Mouse (Mus musculus) testis, adult 2 months (tissue): ENCODE measurements around the gene Ppil3. TPM values are rescaled to one million over a fixed set of nuclear protein-coding genes. Genes with fewer than 3 reads are reported as not detected.

Source experiments
- H3K27ac ChIP-seq: fragments of 200-500 bp; 2 replicates; pipeline ENCODE4 v1.5.1; 2012; ENCODE audit warnings: low read depth, low read length; ENCODE audit not compliant: control insufficient read depth, insufficient read depth
- H3K27me3 ChIP-seq: fragments of 200-500 bp; 2 replicates; pipeline ENCODE4 v1.6.1; 2012; ENCODE audit warnings: mild to moderate bottlenecking, low read length, moderate library complexity; ENCODE audit not compliant: control insufficient read depth, insufficient read depth
- H3K36me3 ChIP-seq: fragments of 200-500 bp; 2 replicates; pipeline ENCODE4 v1.6.1; 2012; ENCODE audit warnings: mild to moderate bottlenecking, low read length; ENCODE audit not compliant: control insufficient read depth, insufficient read depth
- H3K4me1 ChIP-seq: fragments of 200-500 bp; 2 replicates; pipeline ENCODE4 v1.6.1; 2012; ENCODE audit warnings: low read length; ENCODE audit not compliant: control insufficient read depth, insufficient read depth
- H3K4me3 ChIP-seq: fragments of 200-500 bp; 2 replicates; pipeline ENCODE4 v1.5.1; 2012; ENCODE audit warnings: low read depth, mild to moderate bottlenecking, low read length, moderate library complexity, mixed read lengths; ENCODE audit not compliant: control insufficient read depth
- CTCF ChIP-seq: fragments of 200-500 bp; IDR thresholded peaks from 2 replicates; pipeline ENCODE4 v1.5.1; 2012; ENCODE audit warnings: low read depth, mild to moderate bottlenecking, inconsistent platforms, low read length, moderate library complexity; ENCODE audit not compliant: control insufficient read depth, insufficient read depth, insufficient replicate concordance
- POLR2A ChIP-seq: fragments of 200-500 bp; IDR thresholded peaks from 2 replicates; pipeline ENCODE4 v1.6.1; 2012; ENCODE audit warnings: low read depth, mild to moderate bottlenecking, inconsistent platforms, low read length, moderate library complexity; ENCODE audit not compliant: control insufficient read depth
- polyA plus RNA-seq: library from polyadenylated mRNA; depleted of rRNA; stranded (reverse); fragments of >200 nt; gene quantifications from 2 replicates; pipeline ENCODE4 v1.2.3, GENCODE M21; 2012; rRNA removed

Gene Ppil3
- polyA plus RNA-seq, 1 experiment = 14.8 TPM

DNA sequence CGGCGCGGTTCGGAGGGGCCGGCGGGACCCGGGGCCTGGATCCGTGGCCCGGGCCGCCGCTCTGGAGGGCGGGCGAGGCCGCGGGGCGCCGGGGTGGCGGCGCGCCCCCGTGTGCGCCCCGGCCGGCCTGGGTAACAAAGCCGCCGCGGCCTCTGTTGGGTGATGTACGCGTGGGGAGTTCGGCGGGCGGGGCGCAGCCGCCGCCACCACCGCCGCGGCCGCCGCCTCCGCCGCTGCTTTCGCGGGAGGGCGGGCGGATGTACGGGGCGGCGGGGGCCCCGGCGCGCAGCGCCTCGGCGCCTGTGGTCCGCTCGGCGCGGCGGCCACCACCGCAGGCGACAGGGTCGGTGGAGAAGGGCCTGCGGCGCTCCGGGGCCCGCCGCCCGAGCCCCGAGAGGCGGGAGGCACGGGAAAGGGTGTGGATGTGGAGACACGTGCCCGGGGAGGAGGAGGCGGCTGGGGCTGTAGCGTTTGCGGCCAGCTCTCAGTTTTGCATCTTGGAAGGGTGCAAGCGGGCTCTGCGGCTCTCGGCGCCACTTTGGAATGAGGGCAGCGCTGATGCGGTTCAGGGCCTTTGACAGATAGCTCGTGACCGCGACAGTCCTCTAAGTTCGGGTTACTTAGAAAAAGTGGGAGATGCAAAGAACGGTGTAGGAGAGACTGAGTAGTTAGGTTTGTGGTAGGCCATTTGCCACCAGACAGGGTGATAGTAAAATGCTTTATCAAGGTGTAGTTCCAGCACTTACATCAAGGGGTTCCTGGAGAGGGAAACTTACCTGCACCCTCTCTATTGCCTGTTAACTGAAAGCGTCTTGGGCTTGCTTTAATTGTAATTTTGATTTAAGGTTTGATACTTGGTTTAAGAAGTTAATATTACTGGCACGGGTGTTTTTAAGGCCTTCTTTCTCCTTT, 51.7 kb downstream of the Ppil3 start:
- Histone ChIP-seq H3K36me3 (no peaks in the 10 kb centered on the region), H3K27me3 (no peaks in the 10 kb centered on the region), H3K27ac (peak overlapping the region; percentile 98), H3K4me3 (peak overlapping the region; percentile 93), H3K4me1 (peaks cover 2% of the 10 kb centered on the region)
- TF ChIP-seq POLR2A = no peak
- TF ChIP-seq CTCF = no peak

DNA sequence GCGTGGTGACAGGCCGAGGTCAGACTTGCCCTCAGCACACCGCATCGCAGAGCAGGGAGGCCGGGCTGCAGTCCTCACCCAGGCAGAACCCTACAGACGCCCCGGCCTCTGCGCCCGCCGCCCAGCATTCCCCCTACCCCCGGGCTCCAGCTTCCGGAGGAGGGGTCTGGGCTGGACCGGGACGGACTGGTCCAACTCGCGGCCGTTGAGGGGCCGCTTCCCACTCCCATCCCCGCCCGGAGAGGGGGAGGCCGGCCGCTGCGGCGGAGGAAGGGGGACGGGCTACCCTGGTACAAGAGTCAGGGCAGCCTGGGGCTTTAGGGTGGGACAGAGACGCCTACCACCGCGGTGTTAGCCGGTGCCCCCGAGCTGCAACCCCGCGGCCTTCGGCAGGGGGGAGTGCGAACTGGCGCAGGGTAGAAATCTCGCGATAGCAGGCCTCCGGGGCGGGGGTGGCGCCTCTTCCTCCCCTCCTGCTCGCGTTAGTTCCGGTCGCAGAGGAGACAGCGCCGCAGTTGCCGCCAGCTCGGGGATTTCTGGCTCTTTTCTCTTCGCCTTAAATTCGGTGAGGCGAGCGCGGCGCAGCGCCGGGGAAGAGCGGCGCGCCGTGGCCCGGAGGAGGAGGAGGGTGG, 52.5 kb downstream of the Ppil3 start, which contains the start of gene Bzw1:
Bzw1 (plus strand) TSS at position 247 of the 632 bp plus-strand sequence.
- TF ChIP-seq CTCF (no peak), POLR2A (peak; percentile 55)
- peak within 1 kb of the TSS; percentile 98 for H3K27ac ChIP-seq
- H3K4me3 ChIP-seq = peak within 1 kb of the TSS; percentile 93
- no peaks in the 10 kb centered on the region for H3K36me3 ChIP-seq
- peaks cover 2% of the 10 kb centered on the region for H3K4me1 ChIP-seq
- no peaks in the 10 kb centered on the region for H3K27me3 ChIP-seq

DNA sequence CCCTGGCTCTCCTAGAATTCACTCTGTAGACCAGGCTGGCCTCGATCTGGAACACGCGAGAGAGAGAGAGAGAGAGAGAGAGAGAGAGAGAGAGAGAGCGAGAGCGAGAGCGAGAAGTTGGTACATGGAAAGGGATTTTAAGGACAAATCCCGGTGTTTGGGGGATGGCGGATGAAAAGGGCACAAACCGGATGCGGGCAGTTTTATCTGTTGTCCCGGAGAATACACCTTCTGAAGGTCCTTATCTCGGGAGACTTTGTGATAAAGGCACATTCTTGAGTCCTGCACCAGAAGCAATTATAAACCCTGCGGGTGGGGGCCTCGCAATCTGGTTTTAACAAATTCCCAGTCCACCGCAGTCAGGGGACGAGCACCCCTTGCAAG, 53.0 kb downstream of the Ppil3 start:
- Histone ChIP-seq H3K27me3 (no peaks in the 10 kb centered on the region), H3K4me1 (peaks cover 2% of the 10 kb centered on the region), H3K27ac (peak overlapping the region; percentile 98), H3K4me3 (peak overlapping the region; percentile 93), H3K36me3 (no peaks in the 10 kb centered on the region)
- TF ChIP-seq CTCF (no peak), POLR2A (no peak)

DNA sequence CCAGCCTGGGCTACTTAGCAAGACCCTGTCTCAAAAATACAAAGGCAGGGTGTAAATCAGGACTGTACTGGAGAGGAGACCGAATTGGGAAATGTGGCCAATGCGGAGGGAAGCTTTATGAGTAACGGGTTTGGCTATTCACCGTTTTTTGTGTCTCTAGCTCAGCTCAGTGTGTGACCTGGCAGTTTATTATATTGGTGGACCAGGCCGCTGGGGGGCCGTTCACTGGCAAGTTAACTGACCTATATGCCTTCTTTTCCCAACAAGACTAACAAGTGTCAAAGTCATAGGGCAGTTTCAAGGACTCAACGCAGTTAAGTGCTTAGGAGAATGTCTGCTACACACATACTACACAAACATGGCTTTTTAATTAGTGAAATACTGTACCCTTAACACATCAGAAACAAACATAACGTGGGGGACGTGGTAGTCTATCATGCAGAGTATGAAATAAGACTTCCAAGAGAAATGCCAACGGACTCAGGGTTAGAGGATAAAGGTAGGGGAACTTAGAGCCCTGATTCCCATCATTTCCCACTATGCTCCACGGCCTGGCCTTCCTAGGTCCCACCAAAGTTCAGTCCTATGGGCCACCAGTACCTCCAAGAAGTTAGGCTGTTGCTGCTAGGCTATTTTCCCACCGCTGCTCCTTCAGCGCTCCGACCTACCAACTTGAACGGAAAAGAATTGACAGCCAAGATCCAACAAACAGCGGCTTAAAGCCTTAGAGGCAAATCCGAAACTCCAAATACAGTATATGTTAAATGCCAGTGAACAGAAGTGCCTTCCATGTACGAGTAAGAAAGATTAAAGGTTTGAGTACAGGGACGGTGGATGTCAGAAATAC, 53.6 kb downstream of the Ppil3 start:
- peak overlapping the region; percentile 93 for H3K4me3 ChIP-seq
- no peaks in the 10 kb centered on the region for H3K36me3 ChIP-seq
- H3K27me3 ChIP-seq = no peaks in the 10 kb centered on the region
- H3K27ac ChIP-seq = peak overlapping the region; percentile 98
- H3K4me1 ChIP-seq = peaks cover 2% of the 10 kb centered on the region
- TF ChIP-seq CTCF (no peak), POLR2A (no peak)

DNA sequence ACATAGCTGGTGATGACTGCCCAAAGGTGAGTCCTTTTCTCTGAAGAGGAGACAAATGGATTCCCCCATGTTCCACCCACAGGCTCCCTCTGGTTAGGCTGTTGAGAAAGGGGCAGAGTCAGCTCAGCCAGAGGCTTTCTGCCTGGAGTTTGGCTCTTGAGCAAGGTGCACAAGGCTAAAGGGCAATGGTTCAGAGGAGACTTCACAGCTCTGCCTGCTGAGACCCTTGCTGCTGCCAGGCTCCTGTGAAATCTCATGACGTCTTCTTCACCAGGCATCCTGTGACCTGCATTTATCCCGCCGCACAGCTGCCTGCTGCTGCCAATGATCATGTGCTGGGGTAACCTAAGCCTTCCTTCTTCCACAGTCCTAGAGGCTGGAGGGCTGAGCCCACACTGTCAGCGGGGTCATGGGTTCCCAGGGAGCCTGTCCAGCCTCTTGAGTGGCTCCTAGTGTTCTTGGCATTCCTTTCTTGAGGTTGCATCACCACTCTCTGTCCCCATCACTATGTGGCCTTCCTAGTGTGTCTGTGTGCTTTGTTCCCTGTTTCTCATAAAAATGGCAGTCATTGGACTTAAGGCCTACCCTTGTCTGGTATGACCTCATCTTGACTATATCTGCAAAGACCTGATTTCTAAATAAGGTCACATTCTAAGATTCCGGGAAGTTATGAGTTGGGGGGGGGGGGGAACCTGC, 62.6 kb downstream of the Ppil3 start:
- Histone ChIP-seq H3K36me3 (no peaks in the 10 kb centered on the region), H3K4me3 (no peak overlapping the region), H3K27me3 (no peaks in the 10 kb centered on the region), H3K27ac (no peak overlapping the region), H3K4me1 (no peaks in the 10 kb centered on the region)
- no peak for TF ChIP-seq CTCF
- no peak for TF ChIP-seq POLR2A

Other genes starting within 250 kb of the Ppil3 start
- 1.0 and 1.6 TPM in 2 replicates for gene Aox4, start 235.1 kb downstream of the Ppil3 start, polyA plus RNA-seq
- gene Aox2, start 167.2 kb downstream of the Ppil3 start, polyA plus RNA-seq = 0.27 and 0.31 TPM in 2 replicates
- gene Bzw1, start 52.6 kb downstream of the Ppil3 start, polyA plus RNA-seq = 92.7 and 99.2 TPM in 2 replicates
- 20.8 and 27.8 TPM in 2 replicates for gene Clk1, start 21.4 kb downstream of the Ppil3 start, polyA plus RNA-seq
- gene Nif3l1, start 335 bp downstream of the Ppil3 start, polyA plus RNA-seq = 8.0 and 8.3 TPM in 2 replicates
- 10.5 and 12.8 TPM in 2 replicates for gene Orc2, start 59.6 kb upstream of the Ppil3 start, polyA plus RNA-seq
- 2.6 and 3.8 TPM in 2 replicates for gene Fam126b, start 140.8 kb upstream of the Ppil3 start, polyA plus RNA-seq
- gene Ndufb3, start 140.9 kb upstream of the Ppil3 start, polyA plus RNA-seq = 37.6 and 40.4 TPM in 2 replicates